Mouse (Mus musculus): ENCODE data around the gene Capn7.

The Capn7 gene

DNA sequence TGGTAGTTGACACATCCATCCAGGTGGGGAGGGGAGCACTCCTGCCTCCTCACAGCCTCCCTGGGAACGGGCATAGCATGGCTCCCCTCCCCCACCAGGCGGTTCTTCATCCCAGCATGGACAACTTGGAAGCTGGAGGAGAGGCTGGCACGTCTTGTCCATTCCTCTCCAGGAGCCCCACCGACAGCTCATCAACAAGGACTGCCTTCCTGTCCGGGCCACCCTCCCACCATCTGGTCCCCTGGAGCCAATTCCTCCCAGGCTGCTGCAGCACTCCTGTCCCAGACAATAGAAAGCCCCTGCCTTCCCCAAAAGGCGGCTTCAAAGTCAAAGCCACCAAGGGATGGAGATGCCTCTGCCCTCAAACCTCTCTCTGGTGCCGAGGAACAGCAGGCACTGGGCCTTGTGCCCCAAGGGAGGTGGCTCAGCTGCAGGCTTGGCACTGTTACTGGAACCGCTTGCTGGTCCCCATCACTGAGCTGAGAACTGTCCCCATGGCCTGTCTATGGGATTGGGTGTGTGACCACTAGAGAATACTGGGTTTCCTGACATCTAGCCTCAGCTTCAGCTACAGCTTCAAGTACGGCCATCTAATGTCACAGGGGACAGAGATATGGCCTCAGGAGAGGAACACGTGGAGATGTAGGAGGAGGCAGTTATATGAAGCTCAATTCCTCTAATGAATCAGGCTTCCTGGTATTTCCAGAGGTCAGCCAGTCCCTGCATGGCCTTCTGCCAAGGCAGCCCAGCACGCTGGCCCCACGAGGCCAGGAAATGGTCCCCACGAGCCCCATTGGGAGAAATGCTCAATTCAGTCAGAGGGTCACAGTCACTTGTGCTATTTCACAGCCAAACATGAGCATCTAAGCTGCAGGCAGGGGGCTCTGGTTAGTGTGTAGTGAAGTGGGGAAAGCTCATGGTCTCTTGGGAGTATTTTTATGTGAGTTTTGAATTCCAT is 48.2 kb downstream of the Capn7 start:
- no peak for DNase-seq (ENCODE audit: low read depth, low spot score)
- no peaks in the 10 kb centered on the region for H3K27me3 ChIP-seq (ENCODE audit: control insufficient read depth, insufficient read depth, low read length, poor library complexity, severe bottlenecking)
- peaks cover 18% of the 10 kb centered on the region for H3K36me3 ChIP-seq (ENCODE audit: control insufficient read depth, insufficient read depth, low read length, poor library complexity, severe bottlenecking)

DNA sequence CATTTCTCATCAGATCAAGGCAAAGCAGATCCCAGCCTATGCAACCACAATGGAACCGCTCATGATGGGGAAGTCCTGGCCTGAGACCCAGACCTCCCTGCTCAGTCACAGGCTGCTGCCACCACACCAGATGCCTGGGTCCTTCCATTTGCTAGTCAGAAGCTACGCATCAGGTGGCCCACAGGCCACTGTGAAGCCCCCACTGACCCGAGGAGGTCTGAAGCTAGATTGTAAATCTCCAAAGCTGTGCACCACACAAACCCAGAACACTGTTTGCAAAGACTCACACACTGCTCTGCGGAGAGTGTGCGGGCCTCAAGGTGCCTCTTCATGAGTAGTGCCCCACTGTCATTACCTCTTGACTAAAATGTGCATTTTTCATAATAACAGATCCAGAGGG is 49.0 kb downstream of the Capn7 start:
- H3K27me3 ChIP-seq (ENCODE audit: control insufficient read depth, insufficient read depth, low read length, poor library complexity, severe bottlenecking), result no peaks in the 10 kb centered on the region
- H3K36me3 ChIP-seq (ENCODE audit: control insufficient read depth, insufficient read depth, low read length, poor library complexity, severe bottlenecking), result peaks cover 18% of the 10 kb centered on the region
- DNase-seq (ENCODE audit: low read depth, low spot score), result no peak

DNA sequence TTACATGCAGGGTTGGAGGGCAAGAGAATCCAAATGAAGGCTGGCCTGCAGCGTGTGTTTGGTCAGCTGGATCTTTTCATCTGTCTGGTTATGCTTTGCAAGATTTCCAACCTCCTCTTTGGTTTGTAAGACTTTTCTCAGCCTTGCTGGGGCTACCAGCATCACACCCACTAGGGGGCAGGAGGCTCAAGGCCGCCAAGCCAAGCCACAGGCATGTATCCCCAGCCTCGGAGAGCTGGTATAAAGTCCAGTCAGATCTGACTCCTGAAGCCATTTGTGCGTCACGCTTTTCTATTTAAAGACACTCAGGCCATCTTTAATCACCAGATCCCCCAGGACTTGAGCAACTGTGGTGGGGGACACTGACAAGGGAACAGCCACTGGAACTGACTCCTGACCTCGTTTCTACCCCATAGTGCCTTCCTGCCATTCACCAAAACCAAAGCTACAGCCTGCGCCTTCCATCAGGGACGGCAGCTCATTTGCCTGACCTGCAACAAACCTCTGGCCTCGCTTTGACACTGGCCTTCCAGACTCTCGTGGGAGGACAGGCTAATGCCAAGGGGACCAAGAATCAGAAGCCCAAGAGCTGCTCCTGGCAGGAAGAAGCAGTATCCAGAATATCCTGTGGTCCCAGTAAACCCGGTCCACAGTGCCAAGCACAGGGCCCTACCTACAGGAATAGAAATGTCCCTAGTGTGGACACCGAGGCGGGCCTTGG is 49.7 kb downstream of the Capn7 start:
- DNase-seq (ENCODE audit: low read depth, low spot score), result peak; percentile 83
- H3K36me3 ChIP-seq (ENCODE audit: control insufficient read depth, insufficient read depth, low read length, poor library complexity, severe bottlenecking), result peaks cover 17% of the 10 kb centered on the region
- H3K27me3 ChIP-seq (ENCODE audit: control insufficient read depth, insufficient read depth, low read length, poor library complexity, severe bottlenecking), result no peaks in the 10 kb centered on the region

DNA sequence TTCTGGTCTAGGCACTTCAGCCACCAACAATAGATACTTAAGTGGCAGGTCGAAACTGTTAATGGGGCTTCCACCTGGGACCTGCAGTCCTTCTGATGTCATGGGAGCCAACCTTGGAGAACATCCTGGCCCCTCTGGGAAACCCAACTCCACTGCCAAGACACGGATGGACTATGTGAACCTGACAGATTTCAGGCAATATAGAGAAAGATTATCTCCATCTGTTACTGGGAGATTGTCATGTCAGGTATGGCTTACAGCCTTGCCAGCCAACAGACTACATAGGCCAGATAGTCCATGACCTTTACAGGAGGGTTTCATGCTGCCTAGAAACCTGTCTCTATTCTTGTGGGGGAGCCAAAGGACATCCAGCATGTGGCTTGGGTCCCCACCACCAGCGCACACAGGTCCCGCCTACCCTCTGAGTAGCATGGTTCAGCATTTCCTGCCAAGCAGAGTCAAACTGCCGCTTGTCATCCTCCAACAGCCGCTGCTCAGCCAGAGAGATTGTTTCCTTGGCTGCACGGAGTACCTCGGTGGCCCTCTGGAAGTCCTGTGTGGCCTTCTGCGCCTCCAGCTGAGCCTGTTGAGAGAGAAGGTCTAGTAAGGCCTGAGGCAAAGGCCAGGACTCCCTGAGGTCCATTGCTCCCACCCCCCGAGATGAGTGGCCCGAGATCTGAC is 51.0 kb downstream of the Capn7 start:
- H3K36me3 ChIP-seq (ENCODE audit: control insufficient read depth, insufficient read depth, low read length, poor library complexity, severe bottlenecking), result peaks cover 17% of the 10 kb centered on the region
- DNase-seq (ENCODE audit: low read depth, low spot score), result peak; percentile 27

DNA sequence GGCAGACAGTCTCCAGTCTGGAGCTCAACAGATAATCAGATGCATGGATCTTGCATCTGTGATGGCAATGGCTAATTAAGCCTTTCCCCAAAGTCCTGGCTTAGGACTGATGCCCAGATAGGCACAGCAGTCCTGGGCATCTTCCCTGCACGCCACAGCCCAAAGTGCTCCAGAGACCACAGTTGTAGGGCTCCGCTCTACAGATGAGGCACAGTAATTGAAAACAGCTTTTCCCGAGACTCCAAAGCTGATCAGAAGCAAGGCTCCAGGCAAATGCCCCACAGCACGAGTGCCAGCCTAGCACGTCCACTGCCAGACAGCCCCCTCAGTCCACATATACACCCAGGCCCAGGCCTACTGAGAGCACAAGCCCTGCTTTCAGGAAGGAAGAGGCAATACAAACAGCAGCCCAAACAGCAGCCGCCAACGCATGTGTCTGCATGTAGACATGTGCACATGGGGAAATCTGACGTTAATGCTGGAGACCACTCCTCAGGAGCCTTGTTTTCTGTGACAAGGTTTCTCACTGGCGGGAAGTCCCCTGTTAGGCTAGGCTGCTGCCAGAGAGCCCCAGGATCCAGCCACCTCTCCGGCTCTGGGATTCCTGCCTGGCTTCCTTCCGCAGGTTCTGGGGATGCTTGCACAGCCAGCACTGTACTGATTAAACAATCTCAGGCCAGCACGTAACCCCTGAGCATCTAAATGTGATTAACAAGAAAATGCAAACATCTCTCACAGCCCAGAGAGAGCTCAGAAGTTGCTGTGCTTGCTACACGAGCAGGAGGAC is 51.8 kb downstream of the Capn7 start:
- H3K27me3 ChIP-seq (ENCODE audit: control insufficient read depth, insufficient read depth, low read length, poor library complexity, severe bottlenecking), result no peaks in the 10 kb centered on the region
- peaks cover 11% of the 10 kb centered on the region for H3K36me3 ChIP-seq (ENCODE audit: control insufficient read depth, insufficient read depth, low read length, poor library complexity, severe bottlenecking)
- no peak for DNase-seq (ENCODE audit: low read depth, low spot score)

More for the DNA sequence above, 51.0 kb downstream of the Capn7 start:
- H3K27me3 ChIP-seq (ENCODE audit: control insufficient read depth, insufficient read depth, low read length, poor library complexity, severe bottlenecking), result no peaks in the 10 kb centered on the region

DNA sequence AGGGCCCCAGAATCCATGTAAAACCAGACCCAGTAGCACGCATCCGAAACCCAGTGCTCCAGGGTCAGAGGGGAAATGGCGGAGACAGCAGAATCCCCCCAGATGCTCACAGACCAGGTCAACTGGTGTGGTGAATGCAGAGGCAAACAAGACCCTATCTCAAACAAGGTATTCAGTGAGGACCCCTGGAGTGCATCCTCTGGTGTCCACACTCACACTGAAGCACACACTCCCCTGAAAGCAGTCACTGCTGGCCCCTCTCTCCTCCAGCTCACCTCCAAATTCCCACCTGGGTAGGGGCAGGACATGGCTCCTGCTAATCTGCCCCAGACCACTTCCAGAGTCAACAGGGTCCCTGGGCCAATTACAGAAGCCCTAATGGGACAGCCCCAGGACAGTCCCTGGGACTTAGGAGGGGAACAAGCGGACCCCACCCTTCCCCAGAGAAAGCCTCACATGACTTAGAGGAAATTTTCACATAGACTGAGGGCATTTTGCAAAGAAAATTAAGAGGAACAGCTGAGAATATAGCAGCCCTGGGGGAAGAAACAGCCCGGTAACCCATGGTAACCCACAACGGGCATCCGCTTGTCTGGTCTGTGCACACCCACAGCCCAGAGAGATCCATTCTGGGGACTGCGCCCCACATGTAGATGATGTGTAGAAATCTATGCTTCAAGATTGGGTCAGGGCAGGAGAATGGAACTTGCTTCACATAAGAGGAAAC is 53.1 kb downstream of the Capn7 start:
- peaks cover 12% of the 10 kb centered on the region for H3K36me3 ChIP-seq (ENCODE audit: control insufficient read depth, insufficient read depth, low read length, poor library complexity, severe bottlenecking)
- DNase-seq (ENCODE audit: low read depth, low spot score), result peak; percentile 76

DNA sequence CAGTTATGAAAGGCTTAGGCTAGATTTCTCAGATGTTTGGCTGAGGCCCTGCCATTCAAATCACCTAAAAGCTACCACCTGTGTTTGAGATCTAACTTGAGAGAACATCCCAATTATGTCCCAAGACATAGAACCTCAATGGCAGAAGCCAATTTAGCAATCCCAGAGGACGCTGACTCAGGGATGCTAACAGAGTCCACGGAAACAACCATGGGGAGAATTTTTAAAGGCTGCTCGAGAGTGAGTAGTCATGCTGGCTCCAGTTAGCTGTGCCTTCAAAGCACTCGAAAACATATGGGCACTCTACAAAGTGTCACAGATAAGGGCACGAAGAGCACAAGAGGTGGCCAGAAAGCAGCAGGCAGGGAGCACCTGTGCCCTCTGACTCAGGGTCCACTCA is 55.9 kb downstream of the Capn7 start:
- Histone ChIP-seq H3K36me3 (ENCODE audit: control insufficient read depth, insufficient read depth, low read length, poor library complexity, severe bottlenecking) (peaks cover 8% of the 10 kb centered on the region), H3K27me3 (ENCODE audit: control insufficient read depth, insufficient read depth, low read length, poor library complexity, severe bottlenecking) (no peaks in the 10 kb centered on the region)
- DNase-seq (ENCODE audit: low read depth, low spot score), result no peak

More for the DNA sequence above, 53.1 kb downstream of the Capn7 start:
- no peaks in the 10 kb centered on the region for H3K27me3 ChIP-seq (ENCODE audit: control insufficient read depth, insufficient read depth, low read length, poor library complexity, severe bottlenecking)

DNA sequence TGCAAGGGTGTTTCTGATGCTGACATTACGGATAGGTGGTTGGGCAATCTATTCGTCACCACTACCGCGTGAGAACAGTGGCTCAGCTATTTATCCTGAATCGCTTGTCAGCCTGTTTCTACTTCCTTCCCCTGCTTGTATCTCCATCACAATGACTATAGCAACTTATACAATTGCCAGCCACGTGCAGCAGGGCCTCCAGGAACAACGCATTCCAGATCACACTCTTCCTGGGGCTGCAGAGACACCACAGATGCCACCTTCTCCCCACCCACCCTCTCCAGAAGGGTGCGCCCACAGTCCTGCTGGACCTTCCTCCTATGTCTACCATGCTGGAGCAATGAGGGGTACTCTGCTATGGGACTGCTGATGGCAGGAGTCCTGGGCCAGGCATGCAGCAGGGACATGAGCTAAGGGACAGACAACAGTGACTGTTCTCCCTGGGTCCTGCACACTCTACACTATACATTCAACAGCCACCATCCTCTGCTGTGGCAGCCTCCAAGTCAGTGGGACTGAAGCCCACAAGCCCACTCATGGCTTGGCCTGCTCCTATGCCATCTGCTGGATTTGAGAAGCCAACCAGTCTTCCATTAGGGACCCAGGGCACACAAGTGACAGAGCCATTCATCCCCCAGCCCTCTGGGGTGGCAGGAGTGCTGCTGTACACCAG is 56.6 kb downstream of the Capn7 start:
- no peak for DNase-seq (ENCODE audit: low read depth, low spot score)

DNA sequence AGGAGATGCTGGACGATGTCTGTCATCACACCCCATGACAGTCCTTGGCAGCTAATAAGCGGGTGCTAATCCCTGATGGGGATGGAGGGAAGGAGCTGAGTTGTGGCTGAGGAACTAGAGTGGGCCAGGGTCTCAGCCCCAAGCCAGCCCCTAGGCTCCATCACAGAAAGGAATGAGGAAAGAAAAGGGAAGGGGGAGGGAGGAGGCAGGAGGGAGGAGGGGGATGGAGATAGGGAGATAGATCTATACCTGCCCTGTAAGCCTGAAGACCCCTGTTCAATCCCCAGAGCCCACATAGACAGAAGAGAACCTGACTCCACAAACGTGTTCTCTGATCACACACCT is 57.1 kb downstream of the Capn7 start:
- no peaks in the 10 kb centered on the region for H3K27me3 ChIP-seq (ENCODE audit: control insufficient read depth, insufficient read depth, low read length, poor library complexity, severe bottlenecking)
- H3K36me3 ChIP-seq (ENCODE audit: control insufficient read depth, insufficient read depth, low read length, poor library complexity, severe bottlenecking), result peaks cover 8% of the 10 kb centered on the region
- no peak for DNase-seq (ENCODE audit: low read depth, low spot score)

More for the DNA sequence above, 56.6 kb downstream of the Capn7 start:
- H3K27me3 ChIP-seq (ENCODE audit: control insufficient read depth, insufficient read depth, low read length, poor library complexity, severe bottlenecking), result no peaks in the 10 kb centered on the region
- peaks cover 8% of the 10 kb centered on the region for H3K36me3 ChIP-seq (ENCODE audit: control insufficient read depth, insufficient read depth, low read length, poor library complexity, severe bottlenecking)

DNA sequence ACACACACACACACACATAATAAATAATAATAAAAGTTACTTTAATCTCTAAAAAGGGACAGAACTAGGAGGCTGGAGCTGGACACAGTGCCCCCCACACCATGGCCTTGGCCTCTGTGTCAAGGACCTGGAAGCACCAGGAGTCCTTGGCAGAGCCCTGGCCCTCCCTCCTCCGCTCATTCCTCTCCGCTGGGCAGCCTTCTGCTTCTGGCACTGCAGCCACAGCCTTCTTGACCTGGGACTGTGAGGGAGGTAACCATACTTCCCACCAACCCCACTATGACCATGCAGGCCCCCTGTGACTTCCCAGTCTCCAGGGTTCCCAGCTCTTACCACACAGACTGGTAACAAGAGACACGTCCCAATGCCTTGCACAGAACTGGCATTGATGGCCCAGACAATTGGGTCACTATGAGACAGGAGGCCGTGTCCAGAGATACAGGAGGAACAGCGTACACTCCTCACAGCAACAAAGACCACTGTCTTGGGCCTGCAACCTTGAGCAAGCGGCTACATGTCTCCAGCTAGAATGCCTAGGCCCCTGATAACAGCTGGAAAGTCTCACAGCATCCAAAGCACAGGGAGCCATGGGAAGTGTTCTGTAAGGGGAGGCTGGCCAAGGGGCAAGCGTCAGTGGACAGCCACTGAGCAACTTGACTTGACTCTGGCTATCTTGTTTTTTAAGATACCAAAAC is 57.6 kb downstream of the Capn7 start:
- H3K36me3 ChIP-seq (ENCODE audit: control insufficient read depth, insufficient read depth, low read length, poor library complexity, severe bottlenecking), result peaks cover 8% of the 10 kb centered on the region
- H3K27me3 ChIP-seq (ENCODE audit: control insufficient read depth, insufficient read depth, low read length, poor library complexity, severe bottlenecking), result no peaks in the 10 kb centered on the region
- DNase-seq (ENCODE audit: low read depth, low spot score), result no peak

DNA sequence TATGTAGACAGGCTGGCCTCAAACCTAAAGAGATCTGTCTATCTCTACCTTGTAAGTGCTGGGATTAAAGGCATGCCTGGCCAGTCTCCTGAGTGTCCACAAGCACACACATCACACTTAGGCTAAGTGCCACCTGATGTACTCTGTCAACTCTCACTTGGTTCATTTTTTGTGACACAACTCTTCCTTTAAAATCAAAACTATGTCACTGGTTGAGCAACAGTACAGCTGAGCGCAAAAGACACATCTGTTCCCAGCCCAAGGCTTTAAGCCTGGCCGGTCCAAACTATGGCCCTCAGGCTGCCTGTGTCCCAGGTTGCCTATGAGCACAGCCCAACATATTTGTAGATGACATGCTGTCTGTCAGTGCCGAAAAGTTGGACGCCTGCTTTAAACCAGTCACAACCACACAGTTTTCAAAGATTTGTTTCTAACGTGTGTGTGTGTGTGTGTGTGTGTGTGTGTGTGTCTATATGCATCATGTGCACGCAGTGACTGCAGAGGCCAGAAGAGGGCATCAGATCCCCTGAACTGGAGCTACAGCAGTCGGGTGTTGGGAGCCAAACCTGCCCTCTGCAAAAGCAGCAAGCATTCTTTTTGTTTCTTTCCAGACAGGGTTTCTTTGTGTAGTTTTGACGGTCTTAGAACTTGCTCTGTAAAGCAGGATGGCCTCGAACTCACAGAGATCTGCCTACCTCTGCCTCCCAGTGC is 58.5 kb downstream of the Capn7 start:
- Histone ChIP-seq H3K27me3 (ENCODE audit: control insufficient read depth, insufficient read depth, low read length, poor library complexity, severe bottlenecking) (no peaks in the 10 kb centered on the region), H3K36me3 (ENCODE audit: control insufficient read depth, insufficient read depth, low read length, poor library complexity, severe bottlenecking) (peaks cover 13% of the 10 kb centered on the region)
- DNase-seq (ENCODE audit: low read depth, low spot score), result peak; percentile 48

DNA sequence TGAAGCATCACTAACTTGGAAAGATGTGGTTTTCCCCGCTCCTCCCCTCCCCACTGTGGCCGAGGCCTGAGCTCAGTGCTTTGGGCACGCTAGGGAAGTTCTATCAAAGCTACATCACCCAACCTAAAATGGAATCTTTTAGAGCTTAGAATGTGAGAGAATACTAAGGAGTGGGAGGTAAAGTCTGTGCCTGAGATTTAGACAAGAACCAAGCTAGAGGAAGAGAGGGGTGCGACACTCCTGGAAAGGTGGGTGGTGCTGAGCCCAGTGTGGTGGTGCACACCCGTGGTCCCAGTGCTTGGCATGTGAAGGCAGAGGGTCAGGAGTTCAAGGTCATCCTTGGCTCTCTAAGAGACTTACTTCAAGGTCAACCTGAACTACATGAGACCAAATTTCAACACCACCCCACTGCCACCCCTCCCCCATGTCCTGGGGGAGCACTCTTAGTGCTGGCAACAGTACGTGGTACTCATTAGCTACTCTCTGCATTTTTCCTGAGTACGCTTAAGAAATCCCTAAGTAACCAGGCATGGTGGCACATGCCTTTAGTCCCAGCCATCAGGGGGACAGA is 59.3 kb downstream of the Capn7 start:
- H3K36me3 ChIP-seq (ENCODE audit: control insufficient read depth, insufficient read depth, low read length, poor library complexity, severe bottlenecking), result peaks cover 13% of the 10 kb centered on the region
- H3K27me3 ChIP-seq (ENCODE audit: control insufficient read depth, insufficient read depth, low read length, poor library complexity, severe bottlenecking), result no peaks in the 10 kb centered on the region
- no peak for DNase-seq (ENCODE audit: low read depth, low spot score)
